Mouse (Mus musculus): ENCODE data around the gene Gosr1. TPM values are rescaled to one million over a fixed set of nuclear protein-coding genes. Genes with fewer than 3 reads are reported as not detected.
A peak's percentile ranks its signal among the peaks of the same experiment; 100 is the strongest.
"Not testable (repeated sequence)": the region's sequence is repeated elsewhere in the genome, so short reads cannot be mapped to it uniquely, and the experiment has no call there.

The Gosr1 gene
- 10 to 100 TPM; 30.2 to 97.8 (median 53.8) TPM for total RNA-seq (2018; cell fraction: chromatin; rRNA removed)
- 10 to 100 TPM; 31.7 to 47.1 (median 40.2) TPM for total RNA-seq (2018; cell fraction: cytosol; rRNA removed)
- 10 to 100 TPM; 23.7 to 66.1 (median 43.6) TPM for total RNA-seq (2018; cell fraction: nucleus; rRNA removed)
- polyA plus RNA-seq (2018): 27.4 to 75.9 TPM (median 30.2 TPM) in 3 replicates

GRCm38 (mm10) chr11:76763053-76763740, at the start of gene Gosr1:
Gosr1 (minus strand) TSS chr11:76763579.
- H3K4me3 ChIP-seq (ENCODE audit: inconsistent target): peak within 1 kb of the TSS; percentile 99
- peak within 1 kb of the TSS; percentile 96 for H3K27ac ChIP-seq
- H3K36me3 ChIP-seq (ENCODE audit: inconsistent target): peaks cover 30% of the 10 kb centered on the region; the same call in 1 of the 2 replicates
- peaks cover 52% of the 10 kb centered on the region for H3K79me2 ChIP-seq (ENCODE audit: inconsistent target)
- 1% methylated on average over 28 of the region's 28 CpGs for whole genome bisulfite sequencing (ENCODE audit: missing documents)

- Histone ChIP-seq H3K4me3 (ENCODE audit: inconsistent target) (no peak overlapping the region), H3K79me2 (ENCODE audit: inconsistent target) (no peaks in the 10 kb centered on the region), H3K27ac (no peak overlapping the region), H3K36me3 (ENCODE audit: inconsistent target) (0 out of 2 replicates have a peak, but pooled peaks cover 8% of the 10 kb centered on the region)
- 97% methylated on average over 9 of the region's 9 CpGs for WGBS (ENCODE audit: missing documents)
Measured at GRCm38 (mm10) chr11:76810706-76811495, 47.5 kb upstream of the Gosr1 start.

- H3K36me3 ChIP-seq (ENCODE audit: inconsistent target): 0 out of 2 replicates have a peak, but pooled peaks cover 8% of the 10 kb centered on the region
- H3K27ac ChIP-seq: no peak overlapping the region
- H3K79me2 ChIP-seq (ENCODE audit: inconsistent target): no peaks in the 10 kb centered on the region
- no peak overlapping the region for H3K4me3 ChIP-seq (ENCODE audit: inconsistent target)
- WGBS (ENCODE audit: missing documents): 82% methylated on average over 3 of the region's 3 CpGs
Measured at GRCm38 (mm10) chr11:76809450-76809849, 46.1 kb upstream of the Gosr1 start.

- peaks cover 12% of the 10 kb centered on the region; the same call in 1 of the 2 replicates for H3K36me3 ChIP-seq (ENCODE audit: inconsistent target)
- 94% methylated on average over 7 of the region's 7 CpGs for WGBS (ENCODE audit: missing documents)
- no peak overlapping the region for H3K27ac ChIP-seq
- no peak overlapping the region for H3K4me3 ChIP-seq (ENCODE audit: inconsistent target)
- H3K79me2 ChIP-seq (ENCODE audit: inconsistent target): no peaks in the 10 kb centered on the region
Measured at GRCm38 (mm10) chr11:76808550-76808949, 45.2 kb upstream of the Gosr1 start.

GRCm38 (mm10) chr11:76807007-76807679, 43.8 kb upstream of the Gosr1 start:
- peaks cover 8% of the 10 kb centered on the region; the same call in 1 of the 2 replicates for H3K36me3 ChIP-seq (ENCODE audit: inconsistent target)
- no peak overlapping the region for H3K27ac ChIP-seq
- H3K4me3 ChIP-seq (ENCODE audit: inconsistent target): no peak overlapping the region
- 87% methylated on average over 3 of the region's 3 CpGs for WGBS (ENCODE audit: missing documents)
- no peaks in the 10 kb centered on the region for H3K79me2 ChIP-seq (ENCODE audit: inconsistent target)

GRCm38 (mm10) chr11:76806026-76806425, 42.6 kb upstream of the Gosr1 start:
- no peaks in the 10 kb centered on the region for H3K79me2 ChIP-seq (ENCODE audit: inconsistent target)
- peaks cover 8% of the 10 kb centered on the region; the same call in 1 of the 2 replicates for H3K36me3 ChIP-seq (ENCODE audit: inconsistent target)
- WGBS (ENCODE audit: missing documents): 86% methylated on average over 4 of the region's 4 CpGs
- no peak overlapping the region for H3K4me3 ChIP-seq (ENCODE audit: inconsistent target)
- H3K27ac ChIP-seq: no peak overlapping the region

GRCm38 (mm10) chr11:76805072-76805471, 41.7 kb upstream of the Gosr1 start:
- WGBS (ENCODE audit: missing documents): 94% methylated on average over 2 of the region's 4 CpGs
- H3K36me3 ChIP-seq (ENCODE audit: inconsistent target); H3K4me3 ChIP-seq (ENCODE audit: inconsistent target); H3K27ac ChIP-seq; H3K79me2 ChIP-seq (ENCODE audit: inconsistent target): not testable (repeated sequence)

GRCm38 (mm10) chr11:76803266-76803665, 39.9 kb upstream of the Gosr1 start:
- no peak overlapping the region for H3K4me3 ChIP-seq (ENCODE audit: inconsistent target)
- 98% methylated on average over 3 of the region's 3 CpGs for WGBS (ENCODE audit: missing documents)
- no peaks in the 10 kb centered on the region for H3K79me2 ChIP-seq (ENCODE audit: inconsistent target)
- peaks cover 3% of the 10 kb centered on the region; the same call in 1 of the 2 replicates for H3K36me3 ChIP-seq (ENCODE audit: inconsistent target)
- no peak overlapping the region for H3K27ac ChIP-seq

GRCm38 (mm10) chr11:76797236-76797635, 33.9 kb upstream of the Gosr1 start:
- 95% methylated on average over 6 of the region's 6 CpGs for WGBS (ENCODE audit: missing documents)
- Histone ChIP-seq H3K27ac (no peak overlapping the region), H3K4me3 (ENCODE audit: inconsistent target) (no peak overlapping the region), H3K79me2 (ENCODE audit: inconsistent target) (no peaks in the 10 kb centered on the region), H3K36me3 (ENCODE audit: inconsistent target) (peaks cover 5% of the 10 kb centered on the region; the same call in 1 of the 2 replicates)

GRCm38 (mm10) chr11:76795326-76795725, 31.9 kb upstream of the Gosr1 start:
- WGBS (ENCODE audit: missing documents): 98% methylated on average over 5 of the region's 5 CpGs
- peaks cover 18% of the 10 kb centered on the region; the same call in 1 of the 2 replicates for H3K36me3 ChIP-seq (ENCODE audit: inconsistent target)

GRCm38 (mm10) chr11:76791331-76791730, 28.0 kb upstream of the Gosr1 start:
- H3K4me3 ChIP-seq (ENCODE audit: inconsistent target): no peak overlapping the region
- no peaks in the 10 kb centered on the region for H3K79me2 ChIP-seq (ENCODE audit: inconsistent target)
- no peak overlapping the region for H3K27ac ChIP-seq
- H3K36me3 ChIP-seq (ENCODE audit: inconsistent target): peaks cover 20% of the 10 kb centered on the region; the same call in 1 of the 2 replicates
- 94% methylated on average over 7 of the region's 7 CpGs for WGBS (ENCODE audit: missing documents)

More at GRCm38 (mm10) chr11:76795326-76795725, 31.9 kb upstream of the Gosr1 start:
- H3K27ac ChIP-seq: no peak overlapping the region
- H3K79me2 ChIP-seq (ENCODE audit: inconsistent target): no peaks in the 10 kb centered on the region
- H3K4me3 ChIP-seq (ENCODE audit: inconsistent target): no peak overlapping the region

GRCm38 (mm10) chr11:76789252-76789651, 25.9 kb upstream of the Gosr1 start:
- Histone ChIP-seq H3K27ac (no peak overlapping the region), H3K79me2 (ENCODE audit: inconsistent target) (no peaks in the 10 kb centered on the region), H3K4me3 (ENCODE audit: inconsistent target) (no peak overlapping the region), H3K36me3 (ENCODE audit: inconsistent target) (peaks cover 34% of the 10 kb centered on the region)
- WGBS (ENCODE audit: missing documents): 100% methylated on average over 1 of the region's 1 CpGs

- 90% methylated on average over 8 of the region's 8 CpGs for WGBS (ENCODE audit: missing documents)
Measured at GRCm38 (mm10) chr11:76775533-76775932, 12.2 kb upstream of the Gosr1 start.

GRCm38 (mm10) chr11:76773811-76774210, 10.4 kb upstream of the Gosr1 start:
- H3K36me3 ChIP-seq (ENCODE audit: inconsistent target): no peaks in the 10 kb centered on the region
- WGBS (ENCODE audit: missing documents): 45% methylated on average over 3 of the region's 3 CpGs

More at GRCm38 (mm10) chr11:76775533-76775932, 12.2 kb upstream of the Gosr1 start:
- H3K79me2 ChIP-seq (ENCODE audit: inconsistent target): no peaks in the 10 kb centered on the region
- H3K4me3 ChIP-seq (ENCODE audit: inconsistent target): no peak overlapping the region
- no peaks in the 10 kb centered on the region for H3K36me3 ChIP-seq (ENCODE audit: inconsistent target)
- H3K27ac ChIP-seq: no peak overlapping the region

More at GRCm38 (mm10) chr11:76773811-76774210, 10.4 kb upstream of the Gosr1 start:
- Histone ChIP-seq H3K4me3 (ENCODE audit: inconsistent target) (no peak overlapping the region), H3K79me2 (ENCODE audit: inconsistent target) (no peaks in the 10 kb centered on the region), H3K27ac (no peak overlapping the region)

Data from macrophage (primary cell).